Mouse (Mus musculus) MEL (cell line): ENCODE data around the gene Vamp8. TPM values are rescaled to one million over a fixed set of nuclear protein-coding genes. Genes with fewer than 3 reads are reported as not detected.

Experiments
- DNase-seq: peaks from one replicate; pipeline ENCODE4 v3.0.0; 2011; ENCODE audit warnings: low read depth, low spot score
- H3K27ac ChIP-seq: 2 replicates; pipeline ENCODE4 v1.5.1; 2012; ENCODE audit warnings: low read depth, mild to moderate bottlenecking, control low read depth, low read length, moderate library complexity; ENCODE audit not compliant: control insufficient read depth
- H3K27me3 ChIP-seq, 2 experiments: fragments of 150-350 bp in 1 of 2; sonication (generic) in 1 of 2; 2 replicates each; pipeline ENCODE4 v1.6.1; 2012; ENCODE audit warnings: low read length in 2 of 2, mild to moderate bottlenecking in 2 of 2, improper control_type of control experiment in 1 of 2, moderate library complexity in 1 of 2; ENCODE audit not compliant: insufficient read depth in 2 of 2, control insufficient read depth in 1 of 2
- H3K36me3 ChIP-seq, 2 experiments: 2 replicates each; pipeline ENCODE4 v1.6.1; 2012 to 2014; ENCODE audit warnings: low read length in 2 of 2, improper control_type of control experiment in 1 of 2, inconsistent platforms in 1 of 2, mild to moderate bottlenecking in 1 of 2; ENCODE audit not compliant: insufficient read depth in 2 of 2, control insufficient read depth in 1 of 2
- H3K4me1 ChIP-seq, 2 experiments: fragments of 150-350 bp in 1 of 2; sonication (generic) in 1 of 2; 2 replicates each; pipeline ENCODE4 v1.6.1; 2012; ENCODE audit warnings: low read length in 2 of 2, improper control_type of control experiment in 1 of 2, mild to moderate bottlenecking in 1 of 2; ENCODE audit not compliant: insufficient read depth in 2 of 2, control insufficient read depth in 1 of 2
- H3K4me3 ChIP-seq, 2 experiments: fragments of 150-350 bp in 1 of 2; sonication (generic) in 1 of 2; 2 replicates each; pipeline ENCODE4 v1.5.1; 2012; ENCODE audit warnings: low read depth in 2 of 2, low read length in 2 of 2, mild to moderate bottlenecking in 2 of 2, moderate library complexity in 2 of 2, control low read depth in 1 of 2, improper control_type of control experiment in 1 of 2; ENCODE audit not compliant: control insufficient read depth in 1 of 2, insufficient read depth in 1 of 2
- H3K79me2 ChIP-seq: 2 replicates; pipeline ENCODE4 v1.6.1; 2012; ENCODE audit warnings: mild to moderate bottlenecking, low read length, moderate library complexity; ENCODE audit not compliant: control insufficient read depth, poor library complexity, insufficient read depth
- H3K9ac ChIP-seq: 2 replicates; pipeline ENCODE4 v1.6.1; 2012; ENCODE audit warnings: low read depth, mild to moderate bottlenecking, control low read depth, low read length, moderate library complexity; ENCODE audit not compliant: control insufficient read depth, poor library complexity, severe bottlenecking
- H3K9me3 ChIP-seq: fragments of 150-350 bp; sonication (generic); replicated peaks from 2 replicates; pipeline ENCODE4 v1.6.1; 2012; ENCODE audit warnings: mild to moderate bottlenecking, low read length, improper control_type of control experiment, moderate library complexity; ENCODE audit not compliant: insufficient read depth
- CHD1 ChIP-seq: IDR thresholded peaks from 2 replicates; pipeline ENCODE4 v1.6.1; 2012; ENCODE audit warnings: low read depth, mild to moderate bottlenecking, inconsistent platforms, low read length, improper control_type of control experiment
- CHD2 ChIP-seq: IDR thresholded peaks from 2 replicates; pipeline ENCODE4 v1.6.1; 2011; ENCODE audit warnings: low read length, improper control_type of control experiment
- ELF1 ChIP-seq: IDR thresholded peaks from 2 replicates; pipeline ENCODE4 v1.6.1; 2014; ENCODE audit warnings: low read depth, mild to moderate bottlenecking, inconsistent platforms, low read length, improper control_type of control experiment, moderate library complexity
- GABPA ChIP-seq: IDR thresholded peaks from 2 replicates; pipeline ENCODE4 v1.6.1; 2012; ENCODE audit warnings: low read depth, mild to moderate bottlenecking, inconsistent platforms, low read length, improper control_type of control experiment, moderate library complexity
- KAT2A ChIP-seq: conservative IDR thresholded peaks from 2 replicates; pipeline ENCODE4 v1.6.1; 2012; ENCODE audit warnings: low read depth, low read length, improper control_type of control experiment, inconsistent platforms
- MAFK ChIP-seq: IDR thresholded peaks from 2 replicates; pipeline ENCODE4 v1.6.1; 2011; ENCODE audit warnings: low read depth, mild to moderate bottlenecking, low read length, improper control_type of control experiment, borderline replicate concordance
- MAX ChIP-seq: IDR thresholded peaks from 2 replicates; pipeline ENCODE4 v1.6.1; 2011; ENCODE audit warnings: low read length, improper control_type of control experiment
- MEF2A ChIP-seq: IDR thresholded peaks from 2 replicates; pipeline ENCODE4 v1.6.1; 2014; ENCODE audit warnings: low read depth, mild to moderate bottlenecking, inconsistent platforms, low read length, improper control_type of control experiment; ENCODE audit not compliant: poor library complexity, insufficient replicate concordance, severe bottlenecking; ENCODE audit errors: extremely low read depth
- MYC ChIP-seq: IDR thresholded peaks from 2 replicates; pipeline ENCODE4 v1.6.1; 2011; ENCODE audit warnings: low read depth, mild to moderate bottlenecking, low read length, improper control_type of control experiment, moderate library complexity
- NELFE ChIP-seq: IDR thresholded peaks from 2 replicates; pipeline ENCODE4 v1.6.1; 2011; ENCODE audit warnings: low read depth, low read length, improper control_type of control experiment
- RAD21 ChIP-seq: IDR thresholded peaks from 2 replicates; pipeline ENCODE4 v1.6.1; 2011; ENCODE audit warnings: mild to moderate bottlenecking, low read depth, low read length, improper control_type of control experiment
- SIN3A ChIP-seq: IDR thresholded peaks from 2 replicates; pipeline ENCODE4 v1.6.1; 2012; ENCODE audit warnings: low read length, improper control_type of control experiment, inconsistent platforms
- TAL1 ChIP-seq: IDR thresholded peaks from 2 replicates; pipeline ENCODE4 v1.6.1; 2012; ENCODE audit warnings: mild to moderate bottlenecking, inconsistent platforms, low read length, moderate library complexity, mixed read lengths
- USF1 ChIP-seq: IDR thresholded peaks from 2 replicates; pipeline ENCODE4 v1.6.1; 2014; ENCODE audit warnings: low read depth, mild to moderate bottlenecking, inconsistent platforms, low read length, improper control_type of control experiment, moderate library complexity
- ZMIZ1 ChIP-seq: IDR thresholded peaks from 2 replicates; pipeline ENCODE4 v1.6.1; 2012; ENCODE audit warnings: low read depth, mild to moderate bottlenecking, inconsistent platforms, low read length, improper control_type of control experiment, moderate library complexity
- polyA plus RNA-seq, 2 experiments: library from polyadenylated mRNA; stranded (reverse) in 1 of 2; unstranded in 1 of 2; fragments of >175 nt in 1 of 2; fragments of >200 nt in 1 of 2; gene quantifications; 2 replicates each; pipeline versions ENCODE4 v1.2.1 to v1.2.4; 2012; ENCODE audit warnings: low replicate concordance in 2 of 2, low read depth in 1 of 2; ENCODE audit not compliant: insufficient read length in 2 of 2, insufficient read depth in 1 of 2, missing spikeins in 1 of 2
- total RNA-seq: library from RNA; depleted of rRNA; stranded (reverse); fragments of 300-350 nt; gene quantifications from 2 replicates; pipeline ENCODE4 v1.2.3, GENCODE M21; 2012

Gene Vamp8
- total and polyA plus RNA-seq, 3 experiments: 164 to 179 TPM; not detected in 1

DNA sequence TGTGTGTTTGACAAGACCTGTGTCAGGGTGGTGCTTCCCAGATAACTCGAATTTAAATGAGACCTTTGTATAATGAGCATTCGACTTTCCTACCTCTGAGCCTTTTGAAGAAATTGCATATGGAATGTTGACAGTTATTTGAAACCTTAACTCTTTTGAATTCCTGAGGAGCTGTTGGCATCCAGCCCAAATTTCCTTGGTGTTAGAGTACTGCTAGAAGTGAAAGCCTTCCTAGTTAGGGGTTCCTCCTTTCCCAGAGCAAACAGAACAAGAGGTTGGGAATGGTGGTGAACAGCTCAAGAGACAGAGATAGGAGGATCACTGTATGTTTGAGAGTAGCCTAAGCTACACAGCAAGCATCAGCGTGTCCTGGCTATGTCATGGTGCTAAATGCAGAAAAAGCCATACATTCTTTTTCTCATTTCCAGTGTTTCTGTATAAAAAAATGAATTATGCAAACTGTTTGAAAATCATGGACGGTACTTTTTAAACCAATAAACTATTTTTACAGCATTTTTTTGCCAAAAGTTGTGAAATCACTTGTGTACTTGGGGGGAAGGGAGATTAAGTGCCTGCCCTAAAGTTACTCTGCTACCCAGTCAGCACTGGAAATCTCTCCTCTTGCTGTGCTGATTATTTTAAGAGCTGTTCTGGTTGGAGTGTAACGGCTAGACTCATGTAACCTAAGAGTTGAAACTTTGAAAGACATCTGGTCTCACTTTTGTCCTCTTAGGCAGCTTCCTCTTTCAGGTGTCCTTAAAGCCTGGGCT is 37.7 kb downstream of the Vamp8 start:
- Histone ChIP-seq H3K79me2 (peaks cover 19% of the 10 kb centered on the region), H3K27ac (no peak overlapping the region), H3K4me3 (no peak overlapping the region), H3K36me3 (peaks cover 6 to 30% of the 10 kb centered on the region in 2 experiments)
- no peak for TF ChIP-seq MEF2A
- TF ChIP-seq MYC: no peak
- TF ChIP-seq CHD2: no peak
- no peak for TF ChIP-seq ZMIZ1
- TF ChIP-seq SIN3A: no peak
- TF ChIP-seq KAT2A: no peak
- no peak for TF ChIP-seq USF1
- no peak for TF ChIP-seq RAD21
- TF ChIP-seq, all 39 proteins: peak for 0
- Histone ChIP-seq H3K4me1 (peaks cover 11 to 17% of the 10 kb centered on the region in 2 experiments), H3K9me3 (no peaks in the 10 kb centered on the region), H3K9ac (no peak overlapping the region), H3K27me3 (no peaks in the 10 kb centered on the region)
- no peak for DNase-seq

DNA sequence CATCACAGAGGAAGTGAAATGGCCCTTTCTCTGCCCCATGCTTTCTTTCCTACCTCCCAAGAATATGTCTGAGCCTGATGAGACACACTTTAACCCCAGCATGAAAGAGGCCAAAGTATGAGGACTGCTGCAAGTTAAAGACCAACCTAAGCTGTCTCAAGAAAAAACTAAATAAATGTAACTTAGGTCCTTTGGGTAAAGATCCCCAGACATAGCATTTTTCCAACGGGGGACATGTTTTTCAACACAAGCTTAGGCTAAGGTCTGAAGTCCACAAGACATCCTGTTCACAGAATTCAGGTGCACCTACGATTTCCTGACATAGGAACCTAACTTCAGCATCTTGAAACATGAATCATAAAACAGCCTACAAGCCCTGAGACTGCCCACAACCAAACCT is 40.3 kb downstream of the Vamp8 start:
- Histone ChIP-seq H3K27me3 (no peaks in the 10 kb centered on the region), H3K9ac (no peak overlapping the region), H3K79me2 (peaks cover 27% of the 10 kb centered on the region), H3K9me3 (no peaks in the 10 kb centered on the region), H3K27ac (no peak overlapping the region), H3K4me1 (peaks cover 15 to 21% of the 10 kb centered on the region in 2 experiments), H3K36me3 (peaks cover 6 to 32% of the 10 kb centered on the region in 2 experiments), H3K4me3 (no peak overlapping the region)
- TF ChIP-seq MAFK: no peak
- no peak for TF ChIP-seq MAX
- TF ChIP-seq ELF1: no peak
- TF ChIP-seq GABPA: no peak
- TF ChIP-seq TAL1: no peak
- TF ChIP-seq CHD2: no peak
- TF ChIP-seq CHD1: no peak
- TF ChIP-seq NELFE: no peak
- no peak for DNase-seq
